Mouse (Mus musculus) thymus, postnatal 25 days (tissue): ENCODE data around the gene Parp1.

Experiments
- DNase-seq: peaks from one replicate; pipeline ENCODE4 v3.0.0; 2022

Gene Parp1

GRCm38 (mm10) chr1:180639416-180640401 lies 71.0 kb downstream of the Parp1 start:
- DNase-seq, result peak; percentile 18

- DNase-seq, result peak; percentile 55
Measured at GRCm38 (mm10) chr1:180640605-180641125, 71.9 kb downstream of the Parp1 start.

GRCm38 (mm10) chr1:180641137-180641517 lies 72.4 kb downstream of the Parp1 start, which contains the start of gene Lin9:
Gene Lin9 (plus strand): TSS chr1:180641150.
- peak; percentile 95 for DNase-seq

- no peak for DNase-seq
Measured at GRCm38 (mm10) chr1:180641518-180642227, 72.9 kb downstream of the Parp1 start.

- DNase-seq, result peak; percentile 17
Measured at GRCm38 (mm10) chr1:180642228-180642564, 73.5 kb downstream of the Parp1 start.
